Mouse (Mus musculus): ENCODE measurements around the gene Ldb3. TPM values are rescaled to one million over a fixed set of nuclear protein-coding genes. Genes with fewer than 3 reads are reported as not detected.

Gene Ldb3
- total RNA-seq, 2 experiments from 2014 or later = 2,008 to 2,153 TPM

- DNase-seq (ENCODE audit: low spot score) = no peak
These were observed 2.5 kb upstream of the Ldb3 start for GRCm38 (mm10) chr14:34590743-34591675.

- DNase-seq (ENCODE audit: low spot score) = no peak
These were observed 1.6 kb upstream of the Ldb3 start for GRCm38 (mm10) chr14:34590017-34590570.

GRCm38 (mm10) chr14:34589185-34589713 is 767 bp upstream of the Ldb3 start:
- DNase-seq (ENCODE audit: low spot score) = peak; percentile 84

- DNase-seq (ENCODE audit: low spot score) = no peak
These were observed 477 bp downstream of the Ldb3 start for GRCm38 (mm10) chr14:34588005-34588404.

GRCm38 (mm10) chr14:34586871-34587270 is 1.6 kb downstream of the Ldb3 start:
- no peak for DNase-seq (ENCODE audit: low spot score)

GRCm38 (mm10) chr14:34585358-34586105 is 3.0 kb downstream of the Ldb3 start:
- DNase-seq (ENCODE audit: low spot score) = no peak

GRCm38 (mm10) chr14:34582740-34583427 is 5.6 kb downstream of the Ldb3 start:
- DNase-seq (ENCODE audit: low spot score) = no peak

GRCm38 (mm10) chr14:34576858-34577257 is 11.6 kb downstream of the Ldb3 start:
- DNase-seq (ENCODE audit: low spot score) = no peak

GRCm38 (mm10) chr14:34574068-34574467 is 14.4 kb downstream of the Ldb3 start:
- DNase-seq (ENCODE audit: low spot score) = peak; percentile 89

- no peak for DNase-seq (ENCODE audit: low spot score)
These were observed 15.1 kb downstream of the Ldb3 start for GRCm38 (mm10) chr14:34573348-34573913.

- no peak for DNase-seq (ENCODE audit: low spot score)
These were observed 16.7 kb downstream of the Ldb3 start for GRCm38 (mm10) chr14:34571610-34572387.

- no peak for DNase-seq (ENCODE audit: low spot score)
These were observed 17.6 kb downstream of the Ldb3 start for GRCm38 (mm10) chr14:34570903-34571302.

- DNase-seq (ENCODE audit: low spot score) = peak; percentile 84
These were observed 18.2 kb downstream of the Ldb3 start for GRCm38 (mm10) chr14:34570294-34570693.

GRCm38 (mm10) chr14:34569534-34570194 is 18.8 kb downstream of the Ldb3 start:
- no peak for DNase-seq (ENCODE audit: low spot score)

GRCm38 (mm10) chr14:34568626-34569025 is 19.9 kb downstream of the Ldb3 start:
- DNase-seq (ENCODE audit: low spot score) = no peak

- no peak for DNase-seq (ENCODE audit: low spot score)
These were observed 20.8 kb downstream of the Ldb3 start for GRCm38 (mm10) chr14:34567697-34568096.

GRCm38 (mm10) chr14:34566530-34566929 is 22.0 kb downstream of the Ldb3 start:
- DNase-seq (ENCODE audit: low spot score) = no peak

GRCm38 (mm10) chr14:34565711-34566110 is 22.8 kb downstream of the Ldb3 start:
- DNase-seq (ENCODE audit: low spot score) = peak; percentile 79

- DNase-seq (ENCODE audit: low spot score) = no peak
These were observed 23.8 kb downstream of the Ldb3 start for GRCm38 (mm10) chr14:34564646-34565045.

GRCm38 (mm10) chr14:34562393-34562792 is 26.1 kb downstream of the Ldb3 start:
- DNase-seq (ENCODE audit: low spot score) = no peak

Measured in gastrocnemius, adult 18-20 months (tissue).